Mouse (Mus musculus) neural tube, embryonic 15.5 days (tissue): ENCODE measurements around the gene 1700020A23Rik. TPM values are rescaled to one million over a fixed set of nuclear protein-coding genes. Genes with fewer than 3 reads are reported as not detected.
"Not testable (repeated sequence)": the region's sequence is repeated elsewhere in the genome, so short reads cannot be mapped to it uniquely, and the experiment has no call there.

ENCODE experiments used
- ATAC-seq: fragments of 200-750 bp; cut with Nextera tagmentation; 2 replicates; pipeline ENCODE4 v1.8.0; 2017; ENCODE audit warnings: mild to moderate bottlenecking, moderate TSS enrichment, moderate library complexity; ENCODE audit not compliant: low FRiP score
- H3K27ac ChIP-seq: fragments of 300-500 bp; sonication (generic); replicated peaks from 2 replicates; pipeline ENCODE4 v1.5.1; 2015; ENCODE audit warnings: mild to moderate bottlenecking, inconsistent platforms
- H3K27me3 ChIP-seq: fragments of 300-500 bp; sonication (generic); replicated peaks from 2 replicates; pipeline ENCODE4 v1.6.1; 2015; ENCODE audit warnings: inconsistent platforms
- H3K36me3 ChIP-seq: fragments of 300-500 bp; sonication (generic); 2 replicates; pipeline ENCODE4 v1.6.1; 2015; ENCODE audit warnings: inconsistent platforms
- H3K4me1 ChIP-seq: fragments of 300-500 bp; sonication (generic); 2 replicates; pipeline ENCODE4 v1.6.1; 2015; ENCODE audit warnings: inconsistent platforms
- H3K4me2 ChIP-seq: fragments of 300-500 bp; sonication (generic); 2 replicates; pipeline ENCODE4 v1.6.1; 2015; ENCODE audit warnings: inconsistent platforms, mild to moderate bottlenecking, moderate library complexity
- H3K4me3 ChIP-seq: fragments of 300-500 bp; sonication (generic); replicated peaks from 2 replicates; pipeline ENCODE4 v1.5.1; 2015; ENCODE audit warnings: mild to moderate bottlenecking, inconsistent platforms
- H3K9ac ChIP-seq: fragments of 300-500 bp; sonication (generic); replicated peaks from 2 replicates; pipeline ENCODE4 v1.6.1; 2015; ENCODE audit warnings: mild to moderate bottlenecking, inconsistent platforms
- H3K9me3 ChIP-seq: fragments of 300-500 bp; sonication (generic); replicated peaks from 2 replicates; pipeline ENCODE4 v1.6.1; 2016; ENCODE audit warnings: inconsistent platforms
- WGBS: fragments of 180-500 bp; shearing (Covaris S2); methylation state at CpG from one replicate; pipeline ENCODE4 v1.1.7; 2015; ENCODE audit warnings: mixed read lengths; 5-methylcytosine and 5-hydroxymethylcytosine counted together
- polyA plus RNA-seq: library from polyadenylated mRNA; unstranded; fragments of >200 nt; fragmentation: Nextera tagmentation; extraction: Ambion mirVana; gene quantifications from 2 replicates; pipeline ENCODE4 v1.2.1, GENCODE M21; 2015

The 1700020A23Rik gene
- 0.36 and 0.56 TPM in 2 replicates for polyA plus RNA-seq

DNA sequence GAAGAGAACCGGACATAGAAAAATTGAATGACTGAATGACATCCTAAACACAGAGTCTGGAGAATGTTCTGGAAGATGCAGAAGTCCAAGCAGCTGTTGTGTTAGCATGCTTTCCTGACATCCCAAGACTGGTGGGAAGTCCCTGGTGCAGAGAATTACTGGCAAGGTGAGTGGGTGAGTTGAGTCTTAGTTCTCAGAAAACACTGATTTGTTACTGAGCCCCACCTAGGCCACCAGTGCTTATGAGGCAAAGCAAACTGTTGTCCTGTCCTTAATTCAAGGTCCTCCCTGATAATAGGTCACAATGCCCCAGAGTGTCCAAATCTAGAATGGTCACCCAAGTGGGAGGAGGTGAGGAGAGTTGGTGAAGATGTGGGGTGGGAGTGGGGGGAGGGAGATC is at the start of gene 1700020A23Rik, which contains the start of gene Gm28372:
1700020A23Rik (plus strand) TSS at position 321 of the 400 bp plus-strand sequence.
Gm28372 (plus strand) TSS at position 301 of the 400 bp plus-strand sequence.
- 94% methylated on average over 1 of the region's 1 CpGs for WGBS
- no peak within 1 kb of the TSS for H3K4me2 ChIP-seq
- no peaks in the 10 kb centered on the region for H3K27me3 ChIP-seq
- H3K4me3 ChIP-seq: no peak within 1 kb of the TSS
- no peaks in the 10 kb centered on the region for H3K36me3 ChIP-seq
- ATAC-seq: no peak
- H3K27ac ChIP-seq: no peak within 1 kb of the TSS
- H3K9ac ChIP-seq: no peak within 1 kb of the TSS
- no peaks in the 10 kb centered on the region for H3K4me1 ChIP-seq
- H3K9me3 ChIP-seq: no peaks in the 10 kb centered on the region

DNA sequence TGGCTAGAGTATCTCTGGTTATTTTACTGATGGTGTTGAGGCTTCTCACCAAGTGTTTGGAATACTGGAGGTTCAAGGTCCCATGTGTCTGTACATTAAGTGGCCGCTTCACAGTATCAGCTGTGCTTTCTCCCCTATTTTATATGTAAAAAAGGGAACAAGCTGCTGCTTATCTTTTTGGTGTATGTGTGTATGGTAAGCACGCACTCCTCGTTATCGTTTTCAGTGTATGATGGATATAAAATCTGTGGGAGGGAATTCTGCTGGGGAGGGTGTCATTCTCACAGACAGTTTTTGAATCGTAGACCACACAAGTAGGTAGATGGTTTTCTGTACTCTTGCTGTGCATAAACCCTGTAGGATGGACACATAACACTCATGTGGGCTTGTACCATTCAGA is 47.5 kb upstream of the 1700020A23Rik start:
- 91% methylated on average over 5 of the region's 5 CpGs for WGBS

DNA sequence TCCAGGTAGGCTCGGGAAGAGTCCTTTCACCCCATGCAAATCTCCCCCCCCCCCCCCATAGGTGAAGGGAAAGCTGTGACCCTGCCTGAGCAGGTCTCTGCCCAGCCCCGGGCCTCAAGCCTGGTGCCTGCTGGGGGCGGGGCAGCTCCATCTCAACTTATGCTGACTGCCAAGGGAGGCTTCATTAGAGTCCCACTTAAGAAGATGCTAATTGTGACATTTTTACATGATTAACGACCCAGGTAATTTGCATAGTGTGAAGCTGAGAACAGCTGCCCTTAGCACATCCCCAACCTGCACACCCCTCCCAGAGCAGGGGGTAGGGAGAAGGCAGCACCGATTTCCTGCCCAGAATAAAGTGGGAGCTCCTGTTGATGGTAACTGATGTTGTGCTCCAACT is 46.2 kb upstream of the 1700020A23Rik start:
- Histone ChIP-seq H3K27ac (no peak overlapping the region), H3K4me3 (no peak overlapping the region), H3K4me2 (no peak overlapping the region), H3K4me1 (peaks cover 6% of the 10 kb centered on the region; the same call in 1 of the 2 replicates), H3K36me3 (no peaks in the 10 kb centered on the region), H3K27me3 (peaks cover 51% of the 10 kb centered on the region), H3K9ac (no peak overlapping the region), H3K9me3 (no peaks in the 10 kb centered on the region)
- 20% methylated on average over 5 of the region's 5 CpGs for WGBS
- ATAC-seq: no peak

More for the DNA sequence above, 47.5 kb upstream of the 1700020A23Rik start:
- Histone ChIP-seq H3K27ac (no peak overlapping the region), H3K4me1 (peaks cover 6% of the 10 kb centered on the region; the same call in 1 of the 2 replicates), H3K9me3 (no peaks in the 10 kb centered on the region), H3K9ac (no peak overlapping the region), H3K4me3 (no peak overlapping the region), H3K36me3 (no peaks in the 10 kb centered on the region), H3K4me2 (no peak overlapping the region), H3K27me3 (peaks cover 38% of the 10 kb centered on the region)
- ATAC-seq: no peak

DNA sequence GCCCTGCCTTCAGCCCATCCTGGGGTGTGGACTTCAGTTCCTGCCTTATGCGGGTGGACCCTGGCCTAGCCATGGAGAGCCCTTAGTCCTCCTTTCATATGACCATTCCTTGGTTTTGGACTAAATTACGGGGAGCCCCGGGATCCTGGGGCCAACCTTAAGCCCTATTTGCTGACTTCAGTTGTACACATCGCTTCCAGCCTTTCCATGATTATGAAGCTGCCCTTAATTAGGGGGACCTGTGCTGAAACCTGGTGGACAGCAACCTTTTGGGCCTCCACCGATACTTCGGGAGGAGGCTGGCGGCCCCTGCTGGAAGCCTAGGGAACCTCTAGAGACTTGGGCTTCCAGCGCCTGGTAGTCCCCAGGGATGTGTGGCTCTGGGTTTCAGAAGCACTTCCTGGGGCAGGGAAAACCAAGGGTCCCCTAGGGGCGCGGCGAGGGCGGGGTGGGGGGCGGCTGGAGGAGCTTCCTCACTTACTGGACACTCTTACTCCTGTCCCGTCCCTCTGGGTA is 42.5 kb upstream of the 1700020A23Rik start:
- Histone ChIP-seq H3K27ac (no peak overlapping the region), H3K36me3 (no peaks in the 10 kb centered on the region), H3K27me3 (peaks cover 68% of the 10 kb centered on the region), H3K4me2 (no peak overlapping the region), H3K9ac (no peak overlapping the region), H3K9me3 (no peaks in the 10 kb centered on the region), H3K4me3 (no peak overlapping the region), H3K4me1 (peaks cover 6% of the 10 kb centered on the region)
- peak; percentile 37; the same call in 1 of the 2 replicates for ATAC-seq
- 4% methylated on average over 14 of the region's 14 CpGs for WGBS

DNA sequence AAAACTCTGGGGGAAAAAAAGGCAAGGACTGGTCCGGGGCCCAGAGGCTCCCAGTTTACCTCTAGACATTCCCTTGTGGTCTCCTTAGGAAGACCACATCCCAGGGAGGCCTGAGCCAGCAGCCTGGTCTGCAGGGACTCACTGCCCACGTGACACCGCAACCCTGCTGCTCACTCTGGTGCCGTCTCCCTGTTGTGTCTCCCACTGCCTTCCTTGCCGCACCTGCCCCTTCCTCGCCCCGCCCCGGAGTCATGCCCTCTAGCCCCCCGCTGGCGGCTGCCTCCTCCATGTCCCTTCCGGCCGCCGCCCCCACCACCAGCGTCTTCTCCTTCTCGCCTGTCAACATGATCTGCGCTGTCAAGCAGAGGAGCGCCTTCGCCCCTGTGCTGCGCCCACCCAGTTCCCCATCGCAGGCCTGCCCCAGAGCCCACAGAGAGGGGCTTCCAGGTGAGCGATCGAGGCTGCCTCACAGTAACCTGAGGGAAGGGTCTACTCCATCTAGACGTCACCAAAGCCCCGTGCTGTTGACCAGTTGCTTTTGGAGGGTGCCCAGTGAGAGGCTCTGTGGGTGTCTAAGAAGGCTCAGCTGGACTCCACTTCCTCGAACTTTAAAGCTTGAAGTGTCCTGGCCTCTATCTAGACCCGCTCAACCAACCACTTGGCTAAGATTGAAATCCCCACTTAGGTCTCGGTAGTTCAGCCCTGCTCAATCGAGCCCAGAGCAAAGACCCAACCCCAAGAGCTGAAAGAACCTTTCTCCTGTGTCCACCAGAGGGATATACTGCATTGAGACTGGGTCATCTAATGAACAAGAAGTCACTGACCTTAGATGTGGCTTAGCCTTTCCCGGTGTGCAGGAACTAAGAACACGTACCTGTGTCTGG is 39.6 kb upstream of the 1700020A23Rik start:
- peaks cover 50% of the 10 kb centered on the region for H3K27me3 ChIP-seq
- ATAC-seq: no peak
- H3K4me2 ChIP-seq: peak overlapping the region; percentile 52
- no peak overlapping the region for H3K9ac ChIP-seq
- H3K9me3 ChIP-seq: no peaks in the 10 kb centered on the region
- 14% methylated on average over 30 of the region's 30 CpGs for WGBS
- H3K36me3 ChIP-seq: no peaks in the 10 kb centered on the region
- H3K4me3 ChIP-seq: peak overlapping the region; percentile 28
- no peak overlapping the region for H3K27ac ChIP-seq
- peaks cover 6% of the 10 kb centered on the region for H3K4me1 ChIP-seq

DNA sequence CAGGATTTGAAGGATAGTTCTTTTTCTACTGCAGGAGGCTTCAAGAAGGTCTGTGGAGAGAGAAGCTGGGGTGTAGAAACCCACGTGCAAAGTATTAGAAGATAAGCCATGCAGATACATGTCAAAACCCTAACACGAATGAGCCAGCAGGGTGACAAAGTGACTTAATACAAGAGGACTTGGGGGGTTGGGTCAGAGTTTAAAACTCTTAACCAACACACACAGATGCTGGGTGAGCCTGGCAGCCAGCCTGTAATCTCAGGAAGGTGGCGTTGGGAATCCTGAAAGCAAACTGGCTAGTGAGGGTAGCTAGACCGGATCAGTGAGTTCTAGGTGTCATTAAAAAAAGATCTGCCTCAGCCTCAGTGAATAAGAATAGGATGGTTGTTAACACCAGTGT is 37.7 kb upstream of the 1700020A23Rik start:
- H3K9ac ChIP-seq: no peak overlapping the region
- H3K27me3 ChIP-seq: peaks cover 31% of the 10 kb centered on the region
- H3K9me3 ChIP-seq: no peaks in the 10 kb centered on the region
- no peak overlapping the region for H3K27ac ChIP-seq
- no peak overlapping the region for H3K4me2 ChIP-seq
- peaks cover under 1% of the 10 kb centered on the region; the same call in 1 of the 2 replicates for H3K4me1 ChIP-seq
- H3K4me3 ChIP-seq: no peak overlapping the region
- H3K36me3 ChIP-seq: no peaks in the 10 kb centered on the region
- WGBS: 64% methylated on average over 4 of the region's 4 CpGs
- ATAC-seq: no peak

DNA sequence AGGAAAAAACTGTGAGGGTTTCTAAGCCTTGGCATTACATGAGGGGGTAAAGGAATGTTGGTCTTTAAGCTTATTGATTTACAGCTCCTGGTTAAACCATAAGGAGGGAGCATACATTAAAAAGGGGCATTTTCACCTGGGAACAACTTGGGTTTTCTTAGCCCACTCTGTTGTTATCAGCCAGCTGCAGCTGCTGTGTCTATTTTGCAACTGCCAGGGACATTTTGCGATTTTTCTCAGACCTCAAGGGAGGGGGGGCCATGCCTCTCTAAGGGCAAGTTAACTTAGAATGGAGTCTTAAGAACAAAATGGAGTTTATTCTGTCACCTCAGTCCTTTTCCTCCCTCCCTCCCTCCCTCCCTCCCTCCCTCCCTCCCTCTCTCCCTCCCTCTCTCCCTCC is 32.0 kb upstream of the 1700020A23Rik start:
- not testable (repeated sequence) for H3K4me3 ChIP-seq, ATAC-seq
- 63% methylated on average over 1 of the region's 1 CpGs for WGBS

DNA sequence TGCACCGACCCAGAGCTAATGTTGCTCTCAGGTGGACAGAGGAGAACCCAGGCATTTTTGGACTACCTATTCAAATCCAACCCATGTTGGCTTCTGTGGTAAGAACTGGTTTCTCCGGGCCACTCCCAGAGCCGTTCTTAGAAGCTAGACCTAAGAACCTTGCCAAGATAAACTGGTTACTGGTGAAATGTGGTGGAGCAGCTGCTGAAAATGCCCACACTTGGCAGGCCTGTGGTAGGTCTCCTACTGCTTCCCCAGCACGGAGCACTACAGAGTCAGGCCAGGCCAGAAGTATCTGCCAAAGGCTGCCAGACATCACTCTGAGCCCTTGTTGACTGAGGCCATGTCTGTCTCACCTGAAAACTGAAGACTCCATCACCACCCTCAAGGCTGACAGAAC is 30.1 kb upstream of the 1700020A23Rik start:
- H3K9me3 ChIP-seq: no peaks in the 10 kb centered on the region
- H3K27me3 ChIP-seq: no peaks in the 10 kb centered on the region
- no peak overlapping the region for H3K4me3 ChIP-seq
- no peak overlapping the region for H3K9ac ChIP-seq
- no peak for ATAC-seq
- no peak overlapping the region for H3K27ac ChIP-seq
- H3K4me2 ChIP-seq: no peak overlapping the region
- no peaks in the 10 kb centered on the region for H3K36me3 ChIP-seq
- WGBS: 82% methylated on average over 4 of the region's 4 CpGs
- no peaks in the 10 kb centered on the region for H3K4me1 ChIP-seq

More for the DNA sequence above, 32.0 kb upstream of the 1700020A23Rik start:
- H3K9ac ChIP-seq, H3K36me3 ChIP-seq, H3K4me1 ChIP-seq, H3K27ac ChIP-seq, H3K4me2 ChIP-seq, H3K27me3 ChIP-seq, H3K9me3 ChIP-seq: not testable (repeated sequence)

DNA sequence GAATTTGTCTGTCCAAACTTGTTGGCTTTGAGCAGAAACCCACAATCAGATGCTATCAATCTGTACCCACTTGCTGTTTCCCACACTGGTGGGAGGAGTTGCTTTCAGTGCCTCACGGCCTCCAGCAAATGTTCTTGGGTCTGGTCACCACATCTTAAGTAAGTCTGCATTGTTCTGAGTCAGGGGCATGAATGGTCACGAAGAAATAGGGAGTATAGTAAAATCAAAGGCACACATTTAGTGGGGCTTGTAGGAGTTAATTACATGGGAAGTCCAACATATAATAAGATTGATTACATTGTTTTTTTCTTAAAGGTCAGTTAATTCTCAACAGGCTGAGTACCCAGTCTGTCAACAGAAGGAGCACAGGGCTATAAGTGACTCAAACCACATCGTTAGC is 21.9 kb upstream of the 1700020A23Rik start:
- no peak for ATAC-seq
- Histone ChIP-seq H3K9me3 (no peaks in the 10 kb centered on the region), H3K4me1 (no peaks in the 10 kb centered on the region), H3K9ac (no peak overlapping the region), H3K4me3 (no peak overlapping the region), H3K27me3 (0 out of 2 replicates have a peak, but pooled peaks cover 3% of the 10 kb centered on the region), H3K4me2 (no peak overlapping the region), H3K36me3 (no peaks in the 10 kb centered on the region), H3K27ac (no peak overlapping the region)
- 33% methylated on average over 3 of the region's 3 CpGs for WGBS

DNA sequence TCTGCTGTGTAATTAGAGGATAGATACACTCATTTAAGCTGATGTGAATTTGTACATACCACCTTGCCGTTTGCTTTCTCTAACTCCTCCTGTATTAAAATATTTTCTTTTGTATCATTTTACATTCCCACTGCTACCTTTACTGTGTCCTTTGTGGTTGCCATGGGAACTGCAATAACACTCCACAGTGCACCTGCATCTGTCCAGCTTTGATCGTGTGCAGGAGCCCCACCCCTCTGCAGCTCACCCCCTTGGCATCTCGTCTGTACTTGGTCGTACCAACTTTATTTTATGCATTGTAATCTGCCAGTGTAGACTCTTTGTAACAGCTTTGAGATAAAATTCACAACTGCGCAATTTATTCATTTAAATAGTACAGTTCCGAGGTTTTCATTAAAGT is 21.2 kb upstream of the 1700020A23Rik start:
- H3K36me3 ChIP-seq: no peaks in the 10 kb centered on the region
- no peak overlapping the region for H3K9ac ChIP-seq
- no peak for ATAC-seq
- H3K4me1 ChIP-seq: no peaks in the 10 kb centered on the region
- WGBS: 66% methylated on average over 6 of the region's 6 CpGs
- no peaks in the 10 kb centered on the region for H3K9me3 ChIP-seq
- H3K4me2 ChIP-seq: no peak overlapping the region
- H3K4me3 ChIP-seq: no peak overlapping the region
- H3K27ac ChIP-seq: no peak overlapping the region
- H3K27me3 ChIP-seq: 0 out of 2 replicates have a peak, but pooled peaks cover 3% of the 10 kb centered on the region

DNA sequence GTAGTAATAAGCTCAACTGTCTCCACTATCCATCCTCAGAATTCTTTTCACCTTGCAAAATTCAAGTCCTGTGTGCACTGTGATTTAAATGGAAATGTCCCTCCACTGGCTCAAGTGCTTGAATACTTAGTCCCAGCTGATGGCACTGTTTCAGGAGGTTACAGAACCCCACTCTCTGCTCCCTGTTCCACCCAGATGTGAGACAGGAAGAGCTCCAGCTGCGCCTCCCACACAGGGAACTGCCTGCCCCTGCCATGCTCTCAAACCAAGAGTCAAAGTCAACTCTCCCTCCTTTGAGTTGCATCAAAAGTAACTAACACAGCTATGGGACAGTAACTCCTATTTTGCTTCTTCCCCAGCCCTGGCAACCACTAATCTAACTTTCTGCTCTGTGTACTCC is 18.8 kb upstream of the 1700020A23Rik start:
- ATAC-seq: no peak
- H3K27me3 ChIP-seq: 0 out of 2 replicates have a peak, but pooled peaks cover 3% of the 10 kb centered on the region
- no peak overlapping the region for H3K4me2 ChIP-seq
- H3K36me3 ChIP-seq: peaks cover 5% of the 10 kb centered on the region; the same call in 1 of the 2 replicates
- no peak overlapping the region for H3K4me3 ChIP-seq
- no peak overlapping the region for H3K9ac ChIP-seq
- H3K4me1 ChIP-seq: no peaks in the 10 kb centered on the region
- H3K9me3 ChIP-seq: no peaks in the 10 kb centered on the region
- no peak overlapping the region for H3K27ac ChIP-seq
- WGBS: 82% methylated on average over 1 of the region's 1 CpGs

DNA sequence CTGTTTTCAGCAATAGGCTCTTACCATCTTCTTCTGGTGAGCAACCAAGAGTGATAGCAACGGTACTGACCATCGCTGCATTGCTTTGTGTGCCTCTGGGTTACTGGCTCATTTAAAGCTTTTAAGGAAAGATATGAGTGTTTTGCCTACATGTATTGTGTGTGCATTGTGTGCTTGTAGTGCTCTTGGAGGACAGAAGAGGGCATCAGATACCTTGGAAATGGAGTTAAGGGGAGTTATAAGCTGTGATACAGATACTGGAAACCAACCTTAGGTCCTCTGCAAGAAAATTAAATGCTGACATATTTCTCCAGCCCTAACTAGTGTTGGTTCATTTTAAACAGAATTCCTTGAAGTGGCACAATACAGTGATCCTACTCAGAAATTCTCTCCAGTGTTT is 16.3 kb upstream of the 1700020A23Rik start:
- no peak overlapping the region for H3K4me3 ChIP-seq
- no peak overlapping the region for H3K9ac ChIP-seq
- 81% methylated on average over 2 of the region's 2 CpGs for WGBS
- H3K27ac ChIP-seq: no peak overlapping the region
- no peak for ATAC-seq
- H3K27me3 ChIP-seq: 0 out of 2 replicates have a peak, but pooled peaks cover 3% of the 10 kb centered on the region
- H3K4me2 ChIP-seq: no peak overlapping the region
- no peaks in the 10 kb centered on the region for H3K9me3 ChIP-seq
- H3K4me1 ChIP-seq: no peaks in the 10 kb centered on the region
- peaks cover 16% of the 10 kb centered on the region for H3K36me3 ChIP-seq
